Mouse (Mus musculus) liver, postnatal 0 days (tissue): Measurements from ENCODE around the gene Srms. TPM values are rescaled to one million over a fixed set of nuclear protein-coding genes. Genes with fewer than 3 reads are reported as not detected.

Experiments used
- ATAC-seq: fragments of 200-750 bp; cut with Nextera tagmentation; 2 replicates; pipeline ENCODE4 v1.8.0; 2017; ENCODE audit warnings: mild to moderate bottlenecking, moderate library complexity
- DNase-seq: peaks from one replicate; pipeline ENCODE4 v3.0.0-alpha.2; 2016
- H3K27ac ChIP-seq: fragments of 300-500 bp; sonication (generic); 2 replicates; pipeline ENCODE4 v1.5.1; 2014; ENCODE audit warnings: antibody characterized with exemption, moderate library complexity, mild to moderate bottlenecking, low read depth
- H3K27me3 ChIP-seq: fragments of 300-500 bp; sonication (generic); 2 replicates; pipeline ENCODE4 v1.6.1; 2014; ENCODE audit warnings: low read length, control low read depth, mixed read lengths; ENCODE audit not compliant: insufficient read depth
- H3K36me3 ChIP-seq: fragments of 300-500 bp; sonication (generic); replicated peaks from 2 replicates; pipeline ENCODE4 v1.6.1; 2014; ENCODE audit warnings: mild to moderate bottlenecking, control low read depth, low read length, moderate library complexity, mixed read lengths; ENCODE audit not compliant: insufficient read depth
- H3K4me1 ChIP-seq: fragments of 300-500 bp; sonication (generic); 2 replicates; pipeline ENCODE4 v1.6.1; 2014; ENCODE audit warnings: antibody characterized with exemption, mild to moderate bottlenecking, control low read depth; ENCODE audit not compliant: insufficient read depth
- H3K4me2 ChIP-seq: fragments of 300-500 bp; sonication (generic); 2 replicates; pipeline ENCODE4 v1.6.1; 2014; ENCODE audit warnings: low read depth, mild to moderate bottlenecking, low read length, moderate library complexity, mixed read lengths
- H3K4me3 ChIP-seq: fragments of 300-500 bp; sonication (generic); 2 replicates; pipeline ENCODE4 v1.5.1; 2014; ENCODE audit warnings: low read depth, low read length
- H3K9ac ChIP-seq: fragments of 300-500 bp; sonication (generic); replicated peaks from 2 replicates; pipeline ENCODE4 v1.6.1; 2014; ENCODE audit warnings: mild to moderate bottlenecking, moderate library complexity
- H3K9me3 ChIP-seq: fragments of 300-500 bp; sonication (generic); 2 replicates; pipeline ENCODE4 v1.6.1; 2016; ENCODE audit warnings: mild to moderate bottlenecking, control low read depth, low read length, mixed read lengths
- CTCF ChIP-seq: sonication (generic); IDR thresholded peaks from 2 replicates; pipeline ENCODE4 v1.5.1; 2016; ENCODE audit warnings: antibody characterized with exemption, low read depth
- EP300 ChIP-seq: IDR thresholded peaks from 2 replicates; pipeline ENCODE4 v1.6.1; 2016; ENCODE audit warnings: antibody characterized with exemption, low read depth, mild to moderate bottlenecking
- WGBS: fragments of 180-500 bp; shearing (Covaris S2); extraction: QIAGEN DNeasy Blood & Tissue Kit; methylation state at CpG from one replicate; pipeline ENCODE4 v1.1.7; 2014; ENCODE audit not compliant: insufficient replicate concordance; 5-methylcytosine and 5-hydroxymethylcytosine counted together
- polyA plus RNA-seq: library from polyadenylated mRNA; unstranded; fragments of >200 nt; fragmentation: Nextera tagmentation; extraction: Ambion mirVana; gene quantifications from 2 replicates; pipeline ENCODE4 v1.2.1, GENCODE M21; 2015

Srms gene
- 0.35 and 0.44 TPM in 2 replicates for polyA plus RNA-seq

DNA sequence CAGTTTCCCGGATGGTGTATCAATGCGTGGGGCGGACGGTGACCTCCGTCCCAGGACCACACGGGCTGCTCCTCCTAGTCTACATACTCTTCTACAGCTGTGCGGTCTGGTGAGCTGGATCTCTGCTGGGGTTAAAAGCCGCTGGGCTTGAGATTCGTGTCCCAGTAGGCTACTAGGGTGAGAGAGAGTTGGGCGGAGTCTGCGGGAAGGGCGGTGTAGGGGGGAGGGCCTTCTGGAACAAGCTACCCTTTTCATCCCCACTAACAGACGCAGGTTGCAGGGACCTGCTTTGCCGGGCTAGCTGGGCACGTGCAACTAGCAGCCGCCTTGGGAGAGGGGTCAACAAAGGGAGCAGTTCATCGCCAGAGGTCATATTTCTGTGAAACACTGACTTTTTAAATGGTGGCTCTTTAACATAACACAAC lies at the start of gene Srms:
Gene Srms, minus strand, starts transcription at position 165 of the 425 bp plus-strand sequence.
- Histone ChIP-seq H3K4me3 (peak within 1 kb of the TSS; percentile 50), H3K4me2 (peak within 1 kb of the TSS; percentile 84), H3K9me3 (no peaks in the 10 kb centered on the region), H3K27me3 (peaks cover 31% of the 10 kb centered on the region), H3K36me3 (no peaks in the 10 kb centered on the region), H3K9ac (peak within 1 kb of the TSS; percentile 46), H3K27ac (no peak within 1 kb of the TSS), H3K4me1 (no peaks in the 10 kb centered on the region; the same call in 1 of the 2 replicates)
- WGBS, result 2% methylated on average over 17 of the region's 17 CpGs
- ATAC-seq (peak; percentile 82), DNase-seq (peak; percentile 53)
- TF ChIP-seq CTCF (no peak), EP300 (no peak)

DNA sequence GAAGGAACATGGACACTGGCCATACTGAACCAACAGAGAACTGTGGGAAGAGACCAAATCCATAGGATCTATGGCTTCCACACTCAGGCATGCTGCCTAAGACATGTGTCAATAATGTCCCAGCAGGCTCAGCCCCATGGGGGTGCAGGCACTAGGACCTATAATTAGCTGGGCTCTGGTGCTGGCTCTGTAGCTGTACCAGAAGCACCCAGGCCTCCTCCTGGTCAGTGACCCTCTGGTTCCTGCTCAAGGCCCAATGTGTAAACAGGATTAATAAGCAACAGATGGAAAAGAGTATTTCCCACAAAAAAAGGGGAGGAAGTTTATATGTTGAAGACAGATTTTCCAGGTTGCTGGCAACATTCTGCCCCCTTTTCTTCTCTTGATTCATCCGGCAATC lies 40.3 kb upstream of the Srms start:
- Histone ChIP-seq H3K4me3 (no peak overlapping the region), H3K4me1 (peaks cover 22% of the 10 kb centered on the region), H3K9ac (no peak overlapping the region), H3K27ac (peak overlapping the region; percentile 64), H3K9me3 (no peaks in the 10 kb centered on the region), H3K36me3 (peaks cover 44% of the 10 kb centered on the region), H3K27me3 (no peaks in the 10 kb centered on the region), H3K4me2 (no peak overlapping the region)
- ATAC-seq (peak; percentile 75), DNase-seq (no peak)
- 71% methylated on average over 1 of the region's 1 CpGs for WGBS
- TF ChIP-seq CTCF (no peak), EP300 (no peak)

DNA sequence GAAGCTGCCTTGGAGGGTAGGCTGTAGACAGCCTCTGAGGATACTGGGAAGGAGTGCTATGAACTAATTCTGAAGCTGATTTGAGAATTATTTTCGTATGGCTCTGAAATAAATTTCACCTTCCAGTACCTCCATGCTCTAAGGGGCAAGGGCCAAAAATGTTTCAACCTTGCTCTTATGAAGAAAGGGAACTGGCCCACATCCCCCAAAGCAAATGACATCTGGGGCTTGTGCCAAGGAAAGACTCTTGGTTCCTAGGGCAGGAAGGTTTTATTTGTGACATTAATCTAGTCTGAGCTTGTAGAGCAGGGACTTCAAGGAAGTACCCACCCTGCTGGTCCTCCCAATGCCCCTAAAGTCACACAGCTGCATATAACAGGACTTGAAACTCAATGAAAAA lies 38.9 kb upstream of the Srms start:
- DNase-seq (no peak), ATAC-seq (no peak)
- H3K27me3 ChIP-seq, result no peaks in the 10 kb centered on the region
- peaks cover 22% of the 10 kb centered on the region for H3K4me1 ChIP-seq
- peak overlapping the region; percentile 64 for H3K27ac ChIP-seq
- no peaks in the 10 kb centered on the region for H3K9me3 ChIP-seq
- peaks cover 44% of the 10 kb centered on the region for H3K36me3 ChIP-seq
- H3K4me3 ChIP-seq, result no peak overlapping the region
- H3K4me2 ChIP-seq, result no peak overlapping the region
- 77% methylated on average over 1 of the region's 1 CpGs for WGBS
- H3K9ac ChIP-seq, result no peak overlapping the region
- TF ChIP-seq EP300, result no peak

DNA sequence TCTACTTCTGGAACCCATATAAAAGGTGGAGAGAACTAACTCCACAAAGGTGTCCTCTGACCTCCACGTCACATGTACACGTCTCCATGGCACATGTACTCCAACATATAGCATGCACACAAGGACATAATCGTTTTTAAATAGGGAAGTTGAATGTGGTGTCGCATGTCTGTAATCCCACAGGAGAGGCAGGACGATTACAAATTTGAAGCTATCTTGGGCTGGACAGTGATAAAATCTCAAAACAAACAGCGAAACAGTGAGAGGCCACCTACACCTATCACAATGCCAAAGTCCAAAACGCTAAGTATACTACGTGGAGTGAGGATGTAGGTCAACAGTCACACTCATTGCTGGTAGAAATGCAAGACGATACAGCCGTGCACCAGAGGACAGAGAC lies 36.2 kb upstream of the Srms start:
- Histone ChIP-seq H3K4me3 (no peak overlapping the region), H3K36me3 (peaks cover 23% of the 10 kb centered on the region), H3K9me3 (no peaks in the 10 kb centered on the region), H3K4me2 (peak overlapping the region; percentile 32; the same call in 1 of the 2 replicates), H3K27me3 (no peaks in the 10 kb centered on the region), H3K9ac (no peak overlapping the region), H3K4me1 (peaks cover 24% of the 10 kb centered on the region), H3K27ac (peak overlapping the region; percentile 88)
- DNase-seq (no peak), ATAC-seq (peak; percentile 82)
- 56% methylated on average over 10 of the region's 10 CpGs for WGBS
- TF ChIP-seq CTCF, result no peak

DNA sequence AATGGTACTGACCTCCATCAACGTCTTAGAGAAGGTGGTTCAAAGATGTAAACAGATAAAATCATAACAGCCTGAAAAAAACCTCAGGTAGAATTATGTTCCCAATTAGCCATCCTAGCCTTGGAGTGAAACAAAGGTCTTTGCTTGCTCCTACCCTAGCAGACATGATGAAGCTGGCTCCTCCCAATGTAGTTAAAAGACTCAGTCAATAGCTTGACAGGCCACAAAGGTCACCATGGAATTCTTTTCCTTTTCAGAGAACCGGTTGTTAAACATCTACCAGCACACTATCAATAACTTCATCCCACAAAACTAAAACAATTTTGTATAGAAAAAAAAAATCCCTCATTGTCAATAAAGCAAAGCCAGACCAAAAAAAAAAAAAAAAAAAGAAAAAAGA lies 32.0 kb upstream of the Srms start:
- Histone ChIP-seq H3K27me3 (no peaks in the 10 kb centered on the region), H3K27ac (no peak overlapping the region; the same call in 1 of the 2 replicates), H3K9me3 (no peaks in the 10 kb centered on the region), H3K4me2 (no peak overlapping the region), H3K9ac (no peak overlapping the region), H3K4me1 (peaks cover 25% of the 10 kb centered on the region), H3K4me3 (no peak overlapping the region), H3K36me3 (peaks cover 6% of the 10 kb centered on the region)
- WGBS, result 58% methylated on average over 2 of the region's 2 CpGs
- no peak for ATAC-seq
- no peak for DNase-seq
- TF ChIP-seq CTCF, result no peak
- TF ChIP-seq EP300, result no peak

DNA sequence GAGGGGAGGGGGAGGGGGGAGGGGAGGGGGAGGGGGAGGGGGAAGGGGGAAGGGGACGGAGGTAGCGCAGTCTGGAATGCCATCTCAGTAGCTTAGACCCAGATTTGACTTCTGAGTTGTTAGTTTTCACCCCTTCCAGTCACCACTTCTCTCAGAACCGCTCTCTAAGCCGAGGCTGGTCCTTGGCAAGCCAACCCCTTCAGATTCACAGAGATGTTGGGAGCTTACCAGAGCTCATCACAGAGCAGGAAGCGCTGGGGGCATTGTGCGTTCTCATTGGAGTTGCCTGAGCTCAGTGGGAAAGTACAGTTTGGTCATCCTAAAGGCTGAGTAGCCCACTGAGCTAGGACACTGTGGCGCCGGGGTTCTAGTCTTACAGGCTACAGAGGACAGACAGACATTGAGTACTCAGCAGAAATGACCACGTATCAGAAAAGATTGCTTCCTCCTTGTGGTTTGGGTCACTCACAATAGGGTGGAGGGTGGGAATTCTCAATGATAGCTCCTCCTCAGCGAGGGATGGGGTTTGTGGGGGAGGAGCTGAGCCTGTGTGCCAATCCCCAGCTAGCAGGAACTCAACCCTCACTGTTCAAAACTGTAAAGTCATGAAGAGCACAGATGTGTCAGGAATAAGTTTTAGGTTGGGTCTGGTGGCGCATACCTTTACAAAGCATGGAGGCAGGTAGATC lies 30.9 kb upstream of the Srms start:
- Histone ChIP-seq H3K27ac (peak overlapping the region; percentile 78), H3K9ac (no peak overlapping the region), H3K27me3 (no peaks in the 10 kb centered on the region), H3K4me2 (peak overlapping the region; percentile 60), H3K36me3 (peaks cover 18% of the 10 kb centered on the region), H3K4me3 (0 out of 2 replicates have a peak overlapping the region, but pooled peaks have one; percentile 14), H3K9me3 (no peaks in the 10 kb centered on the region), H3K4me1 (peaks cover 33% of the 10 kb centered on the region)
- DNase-seq (peak; percentile 64), ATAC-seq (peak; percentile 70)
- TF ChIP-seq EP300, result no peak
- TF ChIP-seq CTCF, result no peak
- 20% methylated on average over 11 of the region's 11 CpGs for WGBS
